Mouse (Mus musculus) kidney, postnatal 0 days (tissue): Measurements from ENCODE around the gene Arl14. TPM values are rescaled to one million over a fixed set of nuclear protein-coding genes. Genes with fewer than 3 reads are reported as not detected.
"Not testable (repeated sequence)": the region's sequence is repeated elsewhere in the genome, so short reads cannot be mapped to it uniquely, and the experiment has no call there.

Source experiments
- ATAC-seq: fragments of 200-750 bp; cut with Nextera tagmentation; replicated peaks from 2 replicates; pipeline ENCODE4 v1.8.0; 2017; ENCODE audit warnings: low read depth, moderate number of reproducible peaks, moderate TSS enrichment, moderate library complexity; ENCODE audit not compliant: low FRiP score
- DNase-seq: peaks from one replicate; pipeline ENCODE4 v3.0.0-alpha.2; 2016; ENCODE audit warnings: low spot score
- H3K27ac ChIP-seq: fragments of 300-500 bp; sonication (generic); 2 replicates; pipeline ENCODE4 v1.5.1; 2014; ENCODE audit warnings: mild to moderate bottlenecking
- H3K27me3 ChIP-seq: fragments of 300-500 bp; sonication (generic); 2 replicates; pipeline ENCODE4 v1.6.1; 2014; ENCODE audit warnings: low read length, mixed read lengths; ENCODE audit not compliant: insufficient read depth
- H3K36me3 ChIP-seq: fragments of 300-500 bp; sonication (generic); 2 replicates; pipeline ENCODE4 v1.6.1; 2014; ENCODE audit warnings: low read length, mixed read lengths; ENCODE audit not compliant: insufficient read depth
- H3K4me1 ChIP-seq: fragments of 300-500 bp; sonication (generic); replicated peaks from 2 replicates; pipeline ENCODE4 v1.6.1; 2014; ENCODE audit warnings: antibody characterized with exemption, low read length, mixed read lengths; ENCODE audit not compliant: insufficient read depth
- H3K4me2 ChIP-seq: fragments of 300-500 bp; sonication (generic); 2 replicates; pipeline ENCODE4 v1.6.1; 2014; ENCODE audit warnings: mild to moderate bottlenecking, low read length, moderate library complexity, mixed read lengths
- H3K4me3 ChIP-seq: fragments of 300-500 bp; sonication (generic); replicated peaks from 2 replicates; pipeline ENCODE4 v1.5.1; 2014; ENCODE audit warnings: low read depth, low read length
- H3K9ac ChIP-seq: fragments of 300-500 bp; sonication (generic); 2 replicates; pipeline ENCODE4 v1.6.1; 2014; ENCODE audit warnings: low read depth, low read length
- H3K9me3 ChIP-seq: fragments of 300-500 bp; sonication (generic); replicated peaks from 2 replicates; pipeline ENCODE4 v1.6.1; 2016; ENCODE audit warnings: low read length, inconsistent platforms, mixed read lengths
- CTCF ChIP-seq: IDR thresholded peaks from 2 replicates; pipeline ENCODE4 v1.5.1; 2016; ENCODE audit warnings: antibody characterized with exemption, low read depth, mild to moderate bottlenecking, moderate library complexity
- WGBS: fragments of 180-500 bp; shearing (Covaris S2); extraction: QIAGEN DNeasy Blood & Tissue Kit; methylation state at CpG from one replicate; pipeline ENCODE4 v1.1.7; 2014; 5-methylcytosine and 5-hydroxymethylcytosine counted together
- polyA plus RNA-seq: library from polyadenylated mRNA; unstranded; fragments of >200 nt; fragmentation: Nextera tagmentation; extraction: Ambion mirVana; gene quantifications from 2 replicates; pipeline ENCODE4 v1.2.1, GENCODE M21; 2015

The Arl14 gene
- polyA plus RNA-seq, 1 experiment from 2014 or later = 0.22 TPM

- 80% methylated on average over 8 of the region's 8 CpGs for WGBS
- no peaks in the 10 kb centered on the region for H3K36me3 ChIP-seq
- H3K27me3 ChIP-seq = no peaks in the 10 kb centered on the region
- H3K4me2 ChIP-seq = no peak overlapping the region
- no peak for TF ChIP-seq CTCF
- H3K9me3 ChIP-seq = no peaks in the 10 kb centered on the region
- no peaks in the 10 kb centered on the region for H3K4me1 ChIP-seq
- no peak overlapping the region for H3K27ac ChIP-seq
- no peak for ATAC-seq
- no peak overlapping the region for H3K4me3 ChIP-seq
- H3K9ac ChIP-seq = no peak overlapping the region
- no peak for DNase-seq
Measured at GRCm38 (mm10) chr3:69223666-69224065, 1.4 kb downstream of the Arl14 start.

- TF ChIP-seq CTCF = no peak
- Histone ChIP-seq H3K27me3 (no peaks in the 10 kb centered on the region), H3K9me3 (no peaks in the 10 kb centered on the region), H3K4me1 (no peaks in the 10 kb centered on the region), H3K36me3 (no peaks in the 10 kb centered on the region), H3K4me2 (no peak overlapping the region), H3K27ac (no peak overlapping the region), H3K4me3 (no peak overlapping the region), H3K9ac (no peak overlapping the region)
- DNase-seq (no peak), ATAC-seq (no peak)
Measured at GRCm38 (mm10) chr3:69225019-69225418, 2.8 kb downstream of the Arl14 start.

GRCm38 (mm10) chr3:69226496-69226895, 4.3 kb downstream of the Arl14 start:
- Histone ChIP-seq H3K36me3 (no peaks in the 10 kb centered on the region), H3K4me2 (no peak overlapping the region)

GRCm38 (mm10) chr3:69228002-69228401, 5.8 kb downstream of the Arl14 start:
- Histone ChIP-seq H3K9me3 (no peaks in the 10 kb centered on the region), H3K27ac (no peak overlapping the region), H3K4me1 (no peaks in the 10 kb centered on the region), H3K4me2 (no peak overlapping the region), H3K4me3 (no peak overlapping the region), H3K27me3 (no peaks in the 10 kb centered on the region), H3K9ac (no peak overlapping the region), H3K36me3 (no peaks in the 10 kb centered on the region)
- no peak for ATAC-seq
- WGBS = 82% methylated on average over 1 of the region's 1 CpGs
- DNase-seq = no peak
- no peak for TF ChIP-seq CTCF

More at GRCm38 (mm10) chr3:69226496-69226895, 4.3 kb downstream of the Arl14 start:
- no peaks in the 10 kb centered on the region for H3K27me3 ChIP-seq
- 49% methylated on average over 2 of the region's 2 CpGs for WGBS
- TF ChIP-seq CTCF = no peak
- no peak for DNase-seq
- H3K4me1 ChIP-seq = no peaks in the 10 kb centered on the region
- H3K9me3 ChIP-seq = no peaks in the 10 kb centered on the region
- no peak overlapping the region for H3K4me3 ChIP-seq
- no peak overlapping the region for H3K27ac ChIP-seq
- ATAC-seq = no peak
- no peak overlapping the region for H3K9ac ChIP-seq

- H3K4me3 ChIP-seq = no peak overlapping the region
- no peaks in the 10 kb centered on the region for H3K4me1 ChIP-seq
- ATAC-seq (no peak), DNase-seq (no peak)
- H3K9me3 ChIP-seq = no peaks in the 10 kb centered on the region
- no peak overlapping the region for H3K4me2 ChIP-seq
- TF ChIP-seq CTCF = no peak
- WGBS = 75% methylated on average over 14 of the region's 14 CpGs
- H3K9ac ChIP-seq = no peak overlapping the region
- no peaks in the 10 kb centered on the region for H3K36me3 ChIP-seq
- no peak overlapping the region for H3K27ac ChIP-seq
- H3K27me3 ChIP-seq = no peaks in the 10 kb centered on the region
Measured at GRCm38 (mm10) chr3:69231522-69232138, 9.4 kb downstream of the Arl14 start.

GRCm38 (mm10) chr3:69233552-69234189, 11.5 kb downstream of the Arl14 start:
- not testable (repeated sequence) for H3K27ac ChIP-seq

More at GRCm38 (mm10) chr3:69233552-69234189, 11.5 kb downstream of the Arl14 start:
- H3K4me3 ChIP-seq, H3K4me1 ChIP-seq, ATAC-seq, DNase-seq, H3K9ac ChIP-seq, H3K4me2 ChIP-seq, H3K27me3 ChIP-seq, H3K36me3 ChIP-seq, H3K9me3 ChIP-seq: not testable (repeated sequence)
- 87% methylated on average over 10 of the region's 10 CpGs for WGBS
